ENCODE assay signal across 9 mouse cellular contexts in the genomic region with DNA sequence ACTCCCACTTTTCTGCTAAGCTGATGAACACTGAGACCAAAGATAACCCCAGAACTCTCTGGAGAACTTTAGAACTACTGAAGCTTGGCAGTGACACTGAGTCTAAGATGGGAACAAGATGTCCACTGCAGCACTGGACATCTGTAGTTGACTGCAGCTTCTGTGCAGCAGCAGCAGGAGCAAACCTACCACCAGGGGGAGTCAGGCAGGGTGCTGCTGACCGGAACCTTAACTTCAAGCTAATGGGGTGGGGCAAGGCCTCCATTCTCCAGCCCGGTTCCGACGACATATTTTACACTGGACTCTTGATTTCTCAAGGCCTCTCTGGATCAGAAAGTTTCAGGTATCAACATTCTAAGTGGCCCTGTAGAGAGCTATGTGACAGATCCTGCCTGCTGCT. TPM values are rescaled to one million over a fixed set of nuclear protein-coding genes. Genes with fewer than 3 reads are reported as not detected.
DNase-seq lines count a peak whose midpoint lies in the region; ATAC-seq and TF ChIP-seq lines count a peak whose summit lies in the region.
"Had no signal": no experiment of that assay in that cellular context is flagged by ENCODE, and none has a peak within 500 bp of the region (broad histone marks: within the 10 kb centered on the region; RNA-seq: fewer than 3 reads in every experiment).

No protein-coding gene starts in this region.

- TF ChIP-seq CTCF in E14TG2a.4 (conservative IDR thresholded peaks at IDR 0.05; ENCODE audit: low read length): peak; percentile 81
- peak; percentile 84 for TF ChIP-seq CTCF in hindbrain, postnatal 0 days (IDR thresholded peaks at IDR 0.05; ENCODE audit: low read depth)

- intact Hi-C loops in heart, postnatal 10 days (cut with DNase I): loop anchor here (5.0 to 10.0 kb wide), 2 partner anchors 262 to 330 kb away; no protein-coding TSS in a partner anchor

- H3K4me2 ChIP-seq in hindbrain, postnatal 0 days (ENCODE audit: low read depth, low read length): no peak overlapping the region
- H3K4me2 ChIP-seq: lung, embryonic 15.5 days had no signal

- ATAC-seq in hindbrain, postnatal 0 days: no peak

- DNase-seq in heart, postnatal 10 days: peak; percentile 48 to 72
- no peak for DNase-seq in heart, embryonic 10.5 days (ENCODE audit: low spot score)
- peak; percentile 77 for DNase-seq in 3T3-L1 (ENCODE audit: low read depth, low spot score)
- DNase-seq in hindbrain, postnatal 0 days (ENCODE audit: low spot score): peak; percentile 61
- peak; percentile 54 to 58 for DNase-seq in natural killer cell, adult 2 months (ENCODE audit: low spot score in 2 of 2)
- DNase-seq in left cerebral cortex, adult 8-10 months (ENCODE audit: low spot score in 2 of 2): no peak
- no peak for DNase-seq in left cerebral cortex, adult 9 months (ENCODE audit: low spot score in 2 of 2)

- WGBS in heart, embryonic 10.5 days: 59% methylated on average over 4 of the region's 4 CpGs
- WGBS in hindbrain, postnatal 0 days: 51% methylated on average over 4 of the region's 4 CpGs

- H3K9me3 ChIP-seq in heart, embryonic 10.5 days: no peaks in the 10 kb centered on the region
- peaks cover 9% of the 10 kb centered on the region for H3K9me3 ChIP-seq in E14TG2a.4 (ENCODE audit: low read length)
- no peaks in the 10 kb centered on the region for H3K9me3 ChIP-seq in hindbrain, postnatal 0 days (ENCODE audit: low read length)
- H3K9me3 ChIP-seq: lung, embryonic 15.5 days had no signal

- peaks cover 46% of the 10 kb centered on the region for H3K36me3 ChIP-seq in heart, embryonic 10.5 days
- peaks cover 69% of the 10 kb centered on the region for H3K36me3 ChIP-seq in E14TG2a.4 (ENCODE audit: insufficient read depth, low read length)
- H3K36me3 ChIP-seq in hindbrain, postnatal 0 days (ENCODE audit: insufficient read depth, low read length): peaks cover 20% of the 10 kb centered on the region

- no peaks in the 10 kb centered on the region for H3K27me3 ChIP-seq in heart, embryonic 10.5 days (ENCODE audit: insufficient read depth, poor library complexity, severe bottlenecking)
- no peaks in the 10 kb centered on the region for H3K27me3 ChIP-seq in E14TG2a.4 (ENCODE audit: insufficient read depth, low read length)
- H3K27me3 ChIP-seq in hindbrain, postnatal 0 days (ENCODE audit: insufficient read depth, low read length): no peaks in the 10 kb centered on the region
- H3K27me3 ChIP-seq: lung, embryonic 15.5 days had no signal

- no peak overlapping the region for H3K4me3 ChIP-seq in heart, embryonic 10.5 days
- H3K4me3 ChIP-seq in E14TG2a.4 (replicated peaks; ENCODE audit: low read length): 0 out of 2 replicates have a peak overlapping the region, but pooled peaks have one; percentile 24
- no peak overlapping the region for H3K4me3 ChIP-seq in hindbrain, postnatal 0 days (ENCODE audit: low read length)
- H3K4me3 ChIP-seq: lung, embryonic 15.5 days had no signal

- H3K27ac ChIP-seq in heart, embryonic 10.5 days: no peak overlapping the region
- no peak overlapping the region for H3K27ac ChIP-seq in hindbrain, postnatal 0 days
- H3K27ac ChIP-seq: lung, embryonic 15.5 days had no signal

- no peak overlapping the region for H3K9ac ChIP-seq in hindbrain, postnatal 0 days (replicated peaks; ENCODE audit: low read length)
- H3K9ac ChIP-seq: lung, embryonic 15.5 days had no signal

- H3K4me1 ChIP-seq in heart, embryonic 10.5 days: peaks cover 36% of the 10 kb centered on the region
- H3K4me1 ChIP-seq in E14TG2a.4 (replicated peaks; ENCODE audit: low read depth, low read length): peaks cover 53% of the 10 kb centered on the region
- H3K4me1 ChIP-seq in hindbrain, postnatal 0 days (ENCODE audit: insufficient read depth, low read length): peaks cover 17% of the 10 kb centered on the region

RNA-seq across cellular contexts. Expression of gene Med22, which starts 3.4 kb away (rescaled TPM):
- total RNA-seq in heart, postnatal 10 days (2021): 10 to 100 TPM; 29.3 to 37.7 TPM
- 40.7 and 55.0 TPM in 2 replicates for polyA plus RNA-seq in heart, embryonic 10.5 days (2016; fragmentation: Nextera tagmentation; extraction: Ambion mirVana)
- 116 and 122 TPM in 2 replicates for total RNA-seq in hindbrain, postnatal 0 days (2014; rRNA removed)
- polyA plus RNA-seq in hindbrain, postnatal 0 days (2015; fragmentation: Nextera tagmentation; extraction: Ambion mirVana): 125 and 141 TPM in 2 replicates
- 10 to 100 TPM; 46.7 to 55.4 (median 50.1) TPM for total RNA-seq in left cerebral cortex, adult 8-10 months (2022)

RNA-seq across cellular contexts. Expression of gene Rpl7a, which starts 3.5 kb away (rescaled TPM):
- total RNA-seq in heart, postnatal 10 days (2021): 100 to 1,000 TPM; 364 to 371 TPM
- polyA plus RNA-seq in heart, embryonic 10.5 days (2016; fragmentation: Nextera tagmentation; extraction: Ambion mirVana): 425 and 513 TPM in 2 replicates
- 863 and 1,008 TPM in 2 replicates for total RNA-seq in hindbrain, postnatal 0 days (2014; rRNA removed)
- 446 and 467 TPM in 2 replicates for polyA plus RNA-seq in hindbrain, postnatal 0 days (2015; fragmentation: Nextera tagmentation; extraction: Ambion mirVana)
- total RNA-seq in left cerebral cortex, adult 8-10 months (2022): 100 to 1,000 TPM; 215 to 270 (median 238) TPM

RNA-seq across cellular contexts. Expression of gene Surf6, which starts 4.4 kb away (rescaled TPM):
- total RNA-seq in heart, postnatal 10 days (2021): 10 to 100 TPM; 14.7 to 16.8 TPM
- polyA plus RNA-seq in heart, embryonic 10.5 days (2016; fragmentation: Nextera tagmentation; extraction: Ambion mirVana): 18.7 and 24.2 TPM in 2 replicates
- 13.9 and 16.5 TPM in 2 replicates for total RNA-seq in hindbrain, postnatal 0 days (2014; rRNA removed)
- 20.5 and 22.3 TPM in 2 replicates for polyA plus RNA-seq in hindbrain, postnatal 0 days (2015; fragmentation: Nextera tagmentation; extraction: Ambion mirVana)
- total RNA-seq in left cerebral cortex, adult 8-10 months (2022): 10 to 100 TPM; 20.4 to 26.5 (median 25.8) TPM

RNA-seq across cellular contexts. Expression of gene Surf2, which starts 9.1 kb away (rescaled TPM):
- 10 to 100 TPM; 15.9 TPM for total RNA-seq in heart, postnatal 10 days (2021)
- 39.9 and 45.7 TPM in 2 replicates for polyA plus RNA-seq in heart, embryonic 10.5 days (2016; fragmentation: Nextera tagmentation; extraction: Ambion mirVana)
- 16.3 and 24.4 TPM in 2 replicates for total RNA-seq in hindbrain, postnatal 0 days (2014; rRNA removed)
- polyA plus RNA-seq in hindbrain, postnatal 0 days (2015; fragmentation: Nextera tagmentation; extraction: Ambion mirVana): 50.4 and 54.6 TPM in 2 replicates
- 10 to 100 TPM; 33.1 to 38.0 (median 36.3) TPM for total RNA-seq in left cerebral cortex, adult 8-10 months (2022)

RNA-seq across cellular contexts. Expression of gene Surf1, which starts 9.2 kb away (rescaled TPM):
- total RNA-seq in heart, postnatal 10 days (2021): 10 to 100 TPM; 48.0 to 54.1 TPM
- polyA plus RNA-seq in heart, embryonic 10.5 days (2016; fragmentation: Nextera tagmentation; extraction: Ambion mirVana): 40.9 and 45.6 TPM in 2 replicates
- total RNA-seq in hindbrain, postnatal 0 days (2014; rRNA removed): 63.1 and 63.4 TPM in 2 replicates
- polyA plus RNA-seq in hindbrain, postnatal 0 days (2015; fragmentation: Nextera tagmentation; extraction: Ambion mirVana): 112 and 117 TPM in 2 replicates
- 100 to 1,000 TPM; 116 to 127 (median 120) TPM for total RNA-seq in left cerebral cortex, adult 8-10 months (2022)

Comparison
In these comparisons a context has a peak if more than half of its experiments do, and no peak if none do; other contexts are left out.
1. DNase-seq: peak in heart, postnatal 10 days (2 of 2), 3T3-L1 (single experiment), hindbrain, postnatal 0 days (single experiment) and natural killer cell, adult 2 months (2 of 2); none in heart, embryonic 10.5 days (single experiment), left cerebral cortex, adult 8-10 months (0 of 2) and left cerebral cortex, adult 9 months (0 of 2).